Mouse (Mus musculus) urinary bladder, postnatal 36 days (tissue): ENCODE results near the gene C130050O18Rik.

Source experiments
- DNase-seq, 2 experiments: peaks; one replicate each; pipeline ENCODE4 v3.0.0; 2022; ENCODE audit warnings: low spot score in 2 of 2, mixed read lengths in 1 of 2

C130050O18Rik gene

GRCm38 (mm10) chr5:139404801-139405401 is at the start of gene C130050O18Rik:
Gene C130050O18Rik (plus strand): TSS chr5:139405280.
- no peak for DNase-seq

GRCm38 (mm10) chr5:139358653-139359052 is 46.4 kb upstream of the C130050O18Rik start:
- DNase-seq = peak in 1 of 2 experiments; percentile 36

- no peak for DNase-seq
These were observed 45.8 kb upstream of the C130050O18Rik start for GRCm38 (mm10) chr5:139359244-139359643.

GRCm38 (mm10) chr5:139363858-139364257 is 41.2 kb upstream of the C130050O18Rik start:
- DNase-seq = peak in 1 of 2 experiments; percentile 28

GRCm38 (mm10) chr5:139364260-139364910 is 40.7 kb upstream of the C130050O18Rik start:
- peak; percentile 87 to 91 for DNase-seq

GRCm38 (mm10) chr5:139364911-139365571 is 40.0 kb upstream of the C130050O18Rik start:
- peak in 1 of 2 experiments; percentile 18 for DNase-seq

- no peak for DNase-seq
These were observed 39.3 kb upstream of the C130050O18Rik start for GRCm38 (mm10) chr5:139365827-139366226.

GRCm38 (mm10) chr5:139366484-139366883 is 38.6 kb upstream of the C130050O18Rik start:
- no peak for DNase-seq

GRCm38 (mm10) chr5:139367884-139368458 is 37.1 kb upstream of the C130050O18Rik start:
- no peak for DNase-seq

GRCm38 (mm10) chr5:139368638-139369320 is 36.3 kb upstream of the C130050O18Rik start:
- no peak for DNase-seq

- no peak for DNase-seq
These were observed 34.7 kb upstream of the C130050O18Rik start for GRCm38 (mm10) chr5:139370336-139370735.

- no peak for DNase-seq
These were observed 34.0 kb upstream of the C130050O18Rik start for GRCm38 (mm10) chr5:139371118-139371517.

GRCm38 (mm10) chr5:139371631-139372401 is 33.3 kb upstream of the C130050O18Rik start:
- DNase-seq = peak; percentile 82 to 92

- DNase-seq = no peak
These were observed 32.0 kb upstream of the C130050O18Rik start for GRCm38 (mm10) chr5:139373126-139373525.

GRCm38 (mm10) chr5:139373889-139374444 is 31.1 kb upstream of the C130050O18Rik start:
- DNase-seq = no peak

- no peak for DNase-seq
These were observed 30.2 kb upstream of the C130050O18Rik start for GRCm38 (mm10) chr5:139374841-139375240.

GRCm38 (mm10) chr5:139377468-139378270 is 27.4 kb upstream of the C130050O18Rik start, which contains the start of gene Gpr146:
Gene Gpr146 (plus strand): TSS chr5:139377697.
- no peak for DNase-seq

- no peak for DNase-seq
These were observed 26.9 kb upstream of the C130050O18Rik start for GRCm38 (mm10) chr5:139378271-139378556.

GRCm38 (mm10) chr5:139378986-139379629 is 26.0 kb upstream of the C130050O18Rik start:
- DNase-seq = peak; percentile 30 to 74
